Mouse (Mus musculus) brain, adult 10 weeks (tissue): ENCODE data around the gene Pole3. TPM values are rescaled to one million over a fixed set of nuclear protein-coding genes. Genes with fewer than 3 reads are reported as not detected.

Experiments
- polyA plus RNA-seq: library from polyadenylated mRNA; stranded (reverse); fragments of 350-450 nt; fragmentation: Illumina TruSeq; extraction: RNeasy Lipid Tissue Mini Kit (QIAGEN cat#74804); gene quantifications from one replicate; pipeline ENCODE4 v1.2.3, GENCODE M21; 2015; ENCODE audit warnings: low read depth, low replicate concordance

Pole3 gene
- polyA plus RNA-seq: 40.6 TPM

DNA sequence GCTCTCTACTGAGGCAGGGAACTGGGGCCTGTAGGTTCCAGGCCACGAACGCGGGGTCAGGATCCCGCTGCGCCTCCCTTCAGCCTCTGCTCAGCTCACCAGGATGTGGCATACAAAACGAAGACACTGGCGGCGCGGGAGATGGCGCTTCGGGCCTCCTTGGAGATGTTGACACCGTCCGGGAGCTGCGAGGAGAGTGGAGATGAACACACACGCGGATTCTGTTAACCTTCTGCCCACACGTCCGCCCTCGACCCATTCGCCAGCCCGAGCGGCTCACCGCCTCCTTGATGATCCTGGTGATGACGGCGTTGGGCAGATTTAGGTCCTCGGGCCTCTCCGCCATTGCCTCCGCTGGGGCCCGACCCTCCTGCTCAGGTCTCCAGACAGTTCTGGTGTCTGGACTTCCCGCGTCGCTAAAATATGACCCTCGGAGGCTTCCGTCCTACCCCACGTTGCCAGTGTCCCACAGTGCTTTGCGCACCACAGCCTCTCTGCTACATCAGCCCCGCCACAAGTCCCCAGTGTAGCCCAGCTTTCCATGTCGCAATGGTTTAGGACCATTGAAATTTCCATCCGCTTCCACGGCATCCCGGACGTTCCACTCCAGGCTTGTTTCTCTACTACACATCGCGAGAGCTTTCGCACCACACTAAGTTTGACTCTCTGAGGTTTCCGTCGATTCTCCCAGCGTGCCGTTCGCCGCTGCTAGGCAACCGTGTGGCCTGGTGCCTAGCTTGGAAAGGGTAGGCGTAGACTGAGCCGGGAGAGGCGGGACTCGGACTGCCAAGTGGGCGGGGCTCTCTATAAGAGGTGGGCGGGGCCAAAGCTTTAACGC, at the start of gene Pole3, which contains the start of gene 4933430I17Rik:
Gene Pole3, minus strand, starts transcription at position 418 of the 838 bp plus-strand sequence.
Gene 4933430I17Rik, plus strand, starts transcription at position 719 of the 838 bp plus-strand sequence.

GRCm38 (mm10) chr4:62559797-62560329, 35.0 kb upstream of the Pole3 start, which contains the start of gene Rgs3:
Gene Rgs3, plus strand, starts transcription at chr4:62559847.

GRCm38 (mm10) chr4:62519849-62520233, 5.0 kb downstream of the Pole3 start, which contains the start of gene Alad:
Gene Alad, minus strand, starts transcription at chr4:62519918.

DNA sequence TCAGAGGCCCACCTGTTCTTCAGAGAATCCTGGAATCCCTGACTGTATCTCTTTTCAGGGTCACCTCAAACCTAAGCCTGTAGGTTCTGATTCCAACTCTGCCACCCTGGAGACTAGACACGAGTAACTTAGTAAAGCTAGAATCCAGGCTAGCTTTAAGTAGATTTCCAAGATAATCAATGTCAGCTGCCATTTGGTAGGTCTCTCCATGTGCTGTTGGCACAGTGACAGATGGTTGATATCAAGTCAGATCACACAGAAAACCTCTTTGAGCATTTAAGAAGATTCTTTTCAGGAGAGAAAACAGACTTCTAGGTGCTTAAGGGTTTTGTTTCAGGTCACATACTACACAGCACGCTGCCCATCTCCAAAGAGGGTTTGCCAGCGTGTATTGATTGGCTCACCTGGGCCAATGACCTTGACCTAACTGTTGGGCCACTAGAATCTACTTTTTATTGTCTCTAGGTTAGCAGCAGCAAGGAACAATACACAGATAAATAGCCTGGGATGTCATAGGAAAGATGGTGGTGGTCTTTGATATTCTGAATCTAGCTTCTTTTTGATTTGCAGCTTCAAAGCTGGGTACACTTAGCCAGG, 21.4 kb downstream of the Pole3 start, which contains the start of gene Hdhd3:
Gene Hdhd3, minus strand, starts transcription at position 94 of the 597 bp plus-strand sequence.

GRCm38 (mm10) chr4:62479937-62480708, 44.7 kb downstream of the Pole3 start, which contains the start of gene Bspry:
Gene Bspry, plus strand, starts transcription at chr4:62480053.

Other genes with a start within 250 kb of the Pole3 start
- gene Fkbp15, start 164.5 kb downstream of the Pole3 start, polyA plus RNA-seq: 21.4 TPM
- 19.1 TPM for gene Slc31a1, start 164.3 kb downstream of the Pole3 start, polyA plus RNA-seq
- 64.1 TPM for gene Cdc26, start 116.4 kb downstream of the Pole3 start, polyA plus RNA-seq
- gene Prpf4, start 116.3 kb downstream of the Pole3 start, polyA plus RNA-seq: 10.5 TPM
- not detected for gene Rnf183, start 89.8 kb downstream of the Pole3 start, polyA plus RNA-seq
- gene Wdr31, start 54.2 kb downstream of the Pole3 start, polyA plus RNA-seq: 6.7 TPM
- 0.34 TPM for gene Bspry, start 45.0 kb downstream of the Pole3 start, polyA plus RNA-seq
- gene Hdhd3, start 21.6 kb downstream of the Pole3 start, polyA plus RNA-seq: 13.8 TPM
- 34.0 TPM for gene Alad, start 5.2 kb downstream of the Pole3 start, polyA plus RNA-seq
- 0.42 TPM for gene 4933430I17Rik, start 301 bp upstream of the Pole3 start, polyA plus RNA-seq
- 43.1 TPM for gene Rgs3, start 34.8 kb upstream of the Pole3 start, polyA plus RNA-seq